Mouse (Mus musculus) C2C12 (cell line): ENCODE data around the gene Klc3.

ENCODE experiments used
- CEBPB ChIP-seq: IDR thresholded peaks from one replicate; pipeline ENCODE4 v1.6.1; 2011; ENCODE audit warnings: low read depth, mild to moderate bottlenecking, control low read depth, moderate library complexity
- CTCF ChIP-seq: IDR thresholded peaks from one replicate; pipeline ENCODE4 v1.5.1; 2011; ENCODE audit not compliant: control insufficient read depth, insufficient read depth, insufficient read length
- USF1 ChIP-seq: IDR thresholded peaks from one replicate; pipeline ENCODE4 v1.6.1; 2011; ENCODE audit warnings: low read depth, mild to moderate bottlenecking, control low read depth, moderate library complexity

DNA sequence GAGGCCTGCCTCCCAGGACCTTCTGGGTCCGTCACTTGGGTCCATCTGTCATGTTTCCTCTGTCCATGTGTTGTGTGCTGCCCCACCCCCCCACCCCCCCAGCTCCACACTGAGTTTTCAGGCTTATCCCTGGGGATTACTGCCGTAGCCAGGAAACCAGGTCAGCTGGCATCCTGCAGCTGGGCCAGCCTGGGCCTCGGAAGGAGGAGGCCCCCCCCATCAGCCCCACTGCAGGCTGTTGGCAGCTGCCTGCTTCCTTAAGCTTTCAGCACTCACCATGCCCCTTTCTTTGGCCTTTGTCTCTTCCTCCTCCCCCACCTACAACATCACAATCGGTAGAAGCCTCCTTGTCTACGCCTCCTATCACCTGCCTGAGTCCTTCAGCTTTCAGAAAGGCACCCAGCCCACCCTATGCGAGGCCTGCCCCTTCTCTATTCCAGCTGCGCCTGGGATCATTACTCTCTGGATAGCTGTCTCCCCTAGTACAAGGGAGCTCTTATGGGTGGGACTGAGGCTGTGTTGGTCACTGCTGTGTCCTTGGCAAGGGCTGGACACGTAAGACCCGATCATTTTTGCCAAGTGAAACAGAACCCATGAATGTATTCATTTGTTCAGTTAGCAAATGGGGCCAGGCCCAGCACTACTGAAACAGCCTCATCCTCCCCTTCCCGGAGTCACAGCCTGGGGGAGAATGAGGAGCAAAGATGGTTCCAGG, 15.0 kb downstream of the Klc3 start:
- TF ChIP-seq CTCF, result no peak
- TF ChIP-seq USF1, result no peak
- no peak for TF ChIP-seq CEBPB
